Mouse (Mus musculus) forebrain, embryonic 16.5 days (tissue): Measurements from ENCODE around the gene Cul9. TPM values are rescaled to one million over a fixed set of nuclear protein-coding genes. Genes with fewer than 3 reads are reported as not detected.
A peak's percentile ranks its signal among the peaks of the same experiment; 100 is the strongest.

Experiments used
- ATAC-seq: fragments of 200-750 bp; cut with Nextera tagmentation; 2 replicates; pipeline ENCODE4 v1.8.0; 2017; ENCODE audit warnings: mild to moderate bottlenecking, moderate library complexity
- H3K27ac ChIP-seq: fragments of 300-500 bp; sonication (generic); 2 replicates; pipeline ENCODE4 v1.5.1; 2014; ENCODE audit warnings: low read length, control low read depth
- H3K27me3 ChIP-seq: fragments of 300-500 bp; sonication (generic); replicated peaks from 2 replicates; pipeline ENCODE4 v1.6.1; 2014; ENCODE audit warnings: low read length; ENCODE audit not compliant: control insufficient read depth, insufficient read depth
- H3K36me3 ChIP-seq: fragments of 300-500 bp; sonication (generic); 2 replicates; pipeline ENCODE4 v1.6.1; 2014; ENCODE audit not compliant: control insufficient read depth, insufficient read depth
- H3K4me1 ChIP-seq: fragments of 300-500 bp; sonication (generic); replicated peaks from 2 replicates; pipeline ENCODE4 v1.6.1; 2014; ENCODE audit warnings: low read length; ENCODE audit not compliant: control insufficient read depth, insufficient read depth
- H3K4me2 ChIP-seq: fragments of 300-500 bp; sonication (generic); 2 replicates; pipeline ENCODE4 v1.6.1; 2014; ENCODE audit warnings: mild to moderate bottlenecking, low read length, control low read depth
- H3K4me3 ChIP-seq: fragments of 300-500 bp; sonication (generic); replicated peaks from 2 replicates; pipeline ENCODE4 v1.5.1; 2014; ENCODE audit warnings: mild to moderate bottlenecking, low read length, control low read depth
- H3K9ac ChIP-seq: fragments of 300-500 bp; sonication (generic); replicated peaks from 2 replicates; pipeline ENCODE4 v1.6.1; 2014; ENCODE audit warnings: low read depth, low read length, control low read depth
- H3K9me3 ChIP-seq: fragments of 300-500 bp; sonication (generic); 2 replicates; pipeline ENCODE4 v1.6.1; 2016; ENCODE audit warnings: low read length; ENCODE audit not compliant: control insufficient read depth
- WGBS: fragments of 180-500 bp; shearing (Covaris S2); extraction: QIAGEN DNeasy Blood & Tissue Kit; methylation state at CpG from one replicate; pipeline ENCODE4 v1.1.7; 2014; 5-methylcytosine and 5-hydroxymethylcytosine counted together
- polyA plus RNA-seq: library from polyadenylated mRNA; unstranded; fragments of >200 nt; fragmentation: Nextera tagmentation; extraction: Ambion mirVana; gene quantifications from 2 replicates; pipeline ENCODE4 v1.2.1, GENCODE M21; 2015

The Cul9 gene
- 17.3 and 19.8 TPM in 2 replicates for polyA plus RNA-seq

DNA sequence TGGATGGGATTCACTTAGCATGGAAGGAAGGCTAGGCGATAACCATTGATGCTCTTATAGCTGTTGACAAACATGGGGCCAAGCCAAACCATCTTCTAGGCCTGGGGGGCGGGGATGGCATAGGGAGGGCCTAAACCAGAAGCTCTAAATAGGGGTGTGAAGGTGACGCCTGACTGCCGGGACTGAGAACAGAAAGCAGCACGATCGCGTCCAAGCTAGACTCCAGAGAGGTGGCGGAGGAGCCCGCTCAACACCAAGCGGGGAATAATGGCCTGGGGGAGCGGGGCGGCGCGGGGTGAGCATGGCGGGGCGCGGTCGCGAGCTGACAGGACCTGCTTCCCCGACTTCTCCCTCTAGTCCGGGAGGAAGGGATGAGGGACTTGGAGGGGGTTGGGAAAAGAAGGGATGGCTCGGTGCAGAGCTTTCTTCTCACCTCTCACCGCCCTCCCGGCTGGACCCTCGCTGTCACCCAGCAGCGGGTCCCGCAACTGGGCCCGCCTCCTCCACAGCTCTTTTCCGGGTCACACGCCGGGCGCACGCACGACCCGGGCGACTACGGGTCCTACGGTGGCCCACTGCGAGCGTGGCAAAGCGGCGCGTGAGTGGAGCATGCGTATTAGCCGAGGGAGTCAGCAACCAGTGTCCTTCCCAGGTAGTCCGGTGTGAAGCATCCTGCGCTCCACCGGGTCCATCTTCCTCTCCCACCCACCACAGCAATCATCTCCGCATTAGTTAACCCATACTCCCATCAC, at the start of gene Cul9:
Cul9 (minus strand) TSS at position 576 of the 752 bp plus-strand sequence.
- H3K36me3 ChIP-seq = peaks cover 21% of the 10 kb centered on the region
- peaks cover 14% of the 10 kb centered on the region for H3K4me1 ChIP-seq
- H3K4me3 ChIP-seq = peak within 1 kb of the TSS; percentile 87
- peak; percentile 92 for ATAC-seq
- H3K9ac ChIP-seq = peak within 1 kb of the TSS; percentile 93
- H3K27me3 ChIP-seq = no peaks in the 10 kb centered on the region
- peak within 1 kb of the TSS; percentile 77 for H3K4me2 ChIP-seq
- WGBS = under 1% methylated on average over 40 of the region's 49 CpGs
- H3K27ac ChIP-seq = no peak within 1 kb of the TSS
- no peaks in the 10 kb centered on the region for H3K9me3 ChIP-seq

DNA sequence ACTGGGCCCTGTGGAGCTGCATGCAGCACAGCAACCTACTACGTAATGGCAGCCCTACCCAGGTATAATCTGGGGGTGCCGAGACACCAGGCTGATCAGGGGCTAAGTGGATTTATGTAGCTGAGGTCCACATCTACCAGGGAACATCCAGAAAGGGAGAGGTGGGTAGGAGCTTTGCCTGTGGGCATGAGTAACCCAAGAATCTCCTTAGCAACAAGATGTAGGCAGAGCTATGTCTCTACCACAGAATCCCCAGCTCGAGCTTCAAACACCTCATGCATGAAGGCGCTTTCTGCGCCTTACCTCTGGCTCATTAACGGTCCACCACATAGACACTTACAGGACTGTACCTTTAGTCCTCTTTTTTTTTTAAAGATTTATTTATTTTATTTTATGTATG, 49.1 kb upstream of the Cul9 start:
- Histone ChIP-seq H3K27ac (no peak overlapping the region), H3K4me1 (peaks cover 7% of the 10 kb centered on the region), H3K9ac (no peak overlapping the region), H3K4me2 (no peak overlapping the region), H3K4me3 (no peak overlapping the region), H3K36me3 (no peaks in the 10 kb centered on the region), H3K9me3 (no peaks in the 10 kb centered on the region), H3K27me3 (no peaks in the 10 kb centered on the region)
- 86% methylated on average over 6 of the region's 6 CpGs for WGBS
- ATAC-seq = no peak

DNA sequence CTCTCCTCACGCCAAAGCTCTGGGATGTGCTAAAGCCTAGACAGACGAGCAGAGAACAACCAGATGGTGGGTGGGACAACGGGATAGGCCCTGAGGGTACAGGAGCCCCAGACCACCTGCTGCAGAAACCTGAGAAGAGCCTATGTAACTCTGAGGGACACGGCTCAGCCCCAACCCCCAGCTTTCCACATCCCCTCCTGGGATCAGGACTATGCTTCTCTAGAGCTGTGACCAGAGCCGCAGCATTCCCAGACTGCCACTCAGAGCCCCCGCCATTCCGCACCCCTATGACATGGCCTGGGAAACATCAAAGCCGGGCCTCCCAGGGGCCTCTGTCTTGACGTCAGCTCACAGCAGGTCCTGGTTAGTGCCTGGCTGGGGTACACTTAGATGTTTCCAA, 48.4 kb upstream of the Cul9 start:
- no peak overlapping the region for H3K4me3 ChIP-seq
- 0 out of 2 replicates have a peak, but pooled peaks have one; percentile 18 for ATAC-seq
- WGBS = 50% methylated on average over 9 of the region's 9 CpGs

DNA sequence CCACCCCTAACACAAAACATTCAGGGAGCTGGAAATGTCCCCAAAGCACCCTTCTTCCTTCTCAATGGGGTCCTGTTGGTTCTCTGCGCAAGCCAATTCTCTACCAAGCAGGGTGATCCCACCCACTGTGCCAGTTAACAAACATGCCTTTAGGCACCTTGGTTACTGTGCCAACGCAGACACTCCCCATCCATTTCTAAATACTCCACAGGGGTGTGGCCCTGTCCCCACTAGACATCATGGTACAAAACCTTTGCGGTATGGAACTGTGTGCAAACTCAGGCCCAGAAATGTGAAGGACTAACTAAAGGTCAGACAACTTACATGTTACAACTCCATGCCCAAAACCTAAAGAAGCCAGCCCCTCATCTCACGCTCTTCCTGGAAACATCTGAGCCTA, 46.9 kb upstream of the Cul9 start:
- Histone ChIP-seq H3K4me1 (peaks cover 7% of the 10 kb centered on the region), H3K9me3 (no peaks in the 10 kb centered on the region), H3K36me3 (0 out of 2 replicates have a peak, but pooled peaks cover 6% of the 10 kb centered on the region), H3K27me3 (no peaks in the 10 kb centered on the region), H3K4me3 (no peak overlapping the region), H3K9ac (no peak overlapping the region), H3K27ac (no peak overlapping the region), H3K4me2 (no peak overlapping the region)
- ATAC-seq = no peak
- WGBS = 86% methylated on average over 4 of the region's 4 CpGs

More for the DNA sequence above, 48.4 kb upstream of the Cul9 start:
- 0 out of 2 replicates have a peak, but pooled peaks cover 2% of the 10 kb centered on the region for H3K36me3 ChIP-seq
- H3K27ac ChIP-seq = no peak overlapping the region
- no peaks in the 10 kb centered on the region for H3K27me3 ChIP-seq
- H3K4me2 ChIP-seq = no peak overlapping the region
- H3K4me1 ChIP-seq = peaks cover 7% of the 10 kb centered on the region
- no peak overlapping the region for H3K9ac ChIP-seq
- no peaks in the 10 kb centered on the region for H3K9me3 ChIP-seq

DNA sequence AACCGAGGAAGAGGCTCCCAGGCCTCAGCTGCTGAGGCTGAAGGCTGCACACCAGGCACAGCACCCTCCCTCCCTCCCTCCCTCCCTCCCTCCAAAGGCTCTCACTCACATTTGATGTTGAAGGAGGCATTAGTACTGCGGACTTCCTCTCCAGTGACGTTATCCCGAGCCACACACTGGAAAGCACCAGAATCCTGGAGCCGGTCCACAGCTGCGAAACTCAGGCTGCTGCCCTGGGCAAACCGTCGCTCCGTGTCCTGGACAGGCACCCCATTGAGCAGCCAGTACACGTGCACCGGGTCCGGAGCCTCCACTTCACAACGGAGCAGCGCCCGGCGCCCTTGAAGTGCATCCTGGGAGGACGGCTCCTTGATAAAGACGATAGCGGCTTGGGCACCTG, 45.2 kb upstream of the Cul9 start:
- no peak overlapping the region for H3K27ac ChIP-seq
- H3K27me3 ChIP-seq = no peaks in the 10 kb centered on the region
- H3K9me3 ChIP-seq = no peaks in the 10 kb centered on the region
- peaks cover 10% of the 10 kb centered on the region; the same call in 1 of the 2 replicates for H3K36me3 ChIP-seq
- H3K9ac ChIP-seq = no peak overlapping the region
- no peak for ATAC-seq
- no peak overlapping the region for H3K4me3 ChIP-seq
- peaks cover 7% of the 10 kb centered on the region for H3K4me1 ChIP-seq
- WGBS = 86% methylated on average over 19 of the region's 19 CpGs
- no peak overlapping the region for H3K4me2 ChIP-seq

DNA sequence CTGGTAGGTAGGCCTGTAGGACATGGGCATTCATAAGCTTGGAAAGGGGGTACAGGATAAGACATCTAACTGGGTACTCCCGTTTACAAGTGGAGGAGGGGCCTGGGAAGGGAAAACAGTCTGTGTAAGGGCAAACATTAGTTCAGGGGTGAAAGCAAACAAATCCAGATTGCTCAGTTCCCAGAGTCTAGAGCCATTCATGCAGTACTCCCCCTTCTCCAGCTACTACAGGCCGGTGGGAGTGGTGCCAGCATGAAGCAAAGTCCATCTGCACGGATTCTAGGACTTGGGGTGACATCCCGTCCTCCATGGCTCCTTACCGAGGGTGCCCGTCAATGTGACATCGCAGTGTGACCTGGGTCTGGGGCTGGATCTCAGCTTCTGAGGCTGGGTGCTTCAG, 44.3 kb upstream of the Cul9 start:
- H3K4me3 ChIP-seq = no peak overlapping the region
- ATAC-seq = no peak
- 91% methylated on average over 7 of the region's 7 CpGs for WGBS
- peaks cover 12% of the 10 kb centered on the region; the same call in 1 of the 2 replicates for H3K36me3 ChIP-seq
- no peaks in the 10 kb centered on the region for H3K27me3 ChIP-seq
- no peaks in the 10 kb centered on the region for H3K9me3 ChIP-seq
- H3K4me2 ChIP-seq = no peak overlapping the region
- H3K27ac ChIP-seq = no peak overlapping the region
- no peak overlapping the region for H3K9ac ChIP-seq
- H3K4me1 ChIP-seq = peaks cover 7% of the 10 kb centered on the region

DNA sequence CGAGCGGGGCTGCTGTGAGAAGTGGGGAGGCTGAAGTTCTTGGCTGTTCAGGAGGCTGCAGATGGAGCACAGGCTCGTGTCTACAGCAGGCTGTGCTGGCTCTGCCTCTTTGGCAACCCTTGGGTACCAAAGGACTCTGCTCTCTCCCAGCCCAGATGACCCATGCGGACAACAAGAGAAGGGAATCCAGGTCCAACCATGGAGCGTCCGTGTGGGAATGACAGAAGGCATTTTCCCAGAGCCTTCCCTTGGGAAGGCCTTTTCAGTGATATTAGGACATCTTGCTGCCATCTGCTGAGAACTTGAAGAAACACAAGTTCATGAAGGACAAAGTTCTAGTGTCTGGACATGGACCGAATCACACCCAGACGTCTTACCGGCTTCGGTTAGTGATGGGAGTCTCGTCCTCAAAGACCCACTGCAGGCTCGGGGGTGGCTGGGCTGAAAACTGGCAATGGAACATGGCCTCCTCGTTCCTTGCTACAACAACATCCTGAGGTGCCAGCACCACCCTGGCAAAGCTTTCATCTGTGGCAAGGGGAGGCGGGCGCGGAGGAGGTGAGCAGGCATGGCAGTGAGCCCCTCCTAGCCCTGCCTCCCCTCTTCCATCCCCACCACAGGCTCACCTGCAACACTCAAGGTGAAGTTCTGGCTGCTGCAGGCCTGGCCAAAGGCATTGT, 43.6 kb upstream of the Cul9 start:
- 90% methylated on average over 16 of the region's 16 CpGs for WGBS
- ATAC-seq = no peak
- Histone ChIP-seq H3K4me3 (no peak overlapping the region), H3K4me2 (no peak overlapping the region), H3K27ac (no peak overlapping the region), H3K36me3 (peaks cover 12% of the 10 kb centered on the region; the same call in 1 of the 2 replicates), H3K9me3 (no peaks in the 10 kb centered on the region), H3K27me3 (no peaks in the 10 kb centered on the region), H3K9ac (no peak overlapping the region), H3K4me1 (peaks cover 4% of the 10 kb centered on the region)

DNA sequence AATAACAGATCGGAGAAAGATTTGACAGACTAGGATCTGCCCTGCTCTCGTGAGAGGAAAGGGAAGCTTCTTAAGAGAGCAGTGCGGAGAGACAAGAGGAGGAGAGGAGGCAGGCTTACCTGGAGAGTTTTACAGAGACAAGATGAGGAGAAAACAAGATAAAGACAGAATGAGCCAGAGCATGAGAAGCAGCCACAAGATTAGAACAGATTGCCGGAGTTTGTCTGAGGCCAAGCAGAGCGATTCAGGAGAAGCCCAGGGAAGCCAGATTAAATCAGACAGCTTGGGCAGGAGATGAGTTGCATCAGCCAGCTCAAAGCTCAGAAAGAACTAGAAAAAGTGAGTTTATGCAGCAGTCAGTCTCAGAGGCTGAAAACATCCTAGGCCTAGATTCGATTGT, 42.7 kb upstream of the Cul9 start:
- H3K27ac ChIP-seq = no peak overlapping the region
- H3K27me3 ChIP-seq = no peaks in the 10 kb centered on the region
- WGBS = 94% methylated on average over 6 of the region's 6 CpGs
- H3K4me1 ChIP-seq = peaks cover 4% of the 10 kb centered on the region
- ATAC-seq = no peak
- no peak overlapping the region for H3K4me3 ChIP-seq
- no peak overlapping the region for H3K4me2 ChIP-seq
- peaks cover 12% of the 10 kb centered on the region; the same call in 1 of the 2 replicates for H3K36me3 ChIP-seq
- no peak overlapping the region for H3K9ac ChIP-seq
- H3K9me3 ChIP-seq = no peaks in the 10 kb centered on the region

DNA sequence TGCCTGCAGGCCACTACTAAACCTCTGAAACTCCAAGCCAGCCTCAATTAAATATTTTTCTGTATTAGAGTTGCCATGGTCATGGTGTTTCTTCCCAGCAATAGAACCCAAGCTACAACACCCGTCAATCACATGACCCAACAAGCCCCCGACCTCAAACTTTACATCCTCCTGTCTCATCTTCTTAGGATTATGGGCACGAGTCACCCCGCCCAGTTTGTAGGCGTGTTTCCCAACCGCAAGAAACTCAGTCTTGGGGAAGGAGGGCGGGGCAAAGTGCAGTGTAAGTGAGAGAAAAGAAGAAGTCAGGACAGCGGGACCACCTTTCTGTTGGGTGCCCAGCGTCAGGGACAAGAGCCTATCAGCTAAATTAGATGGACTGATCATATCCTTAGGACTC, 42.0 kb upstream of the Cul9 start:
- 88% methylated on average over 9 of the region's 9 CpGs for WGBS
- Histone ChIP-seq H3K27me3 (no peaks in the 10 kb centered on the region), H3K9ac (no peak overlapping the region), H3K36me3 (peaks cover 12% of the 10 kb centered on the region; the same call in 1 of the 2 replicates), H3K4me1 (peaks cover 4% of the 10 kb centered on the region), H3K4me2 (no peak overlapping the region), H3K9me3 (no peaks in the 10 kb centered on the region), H3K4me3 (no peak overlapping the region), H3K27ac (no peak overlapping the region)
- no peak for ATAC-seq
